Mouse (Mus musculus): ENCODE results near the gene Arhgef2. TPM values are rescaled to one million over a fixed set of nuclear protein-coding genes. Genes with fewer than 3 reads are reported as not detected.
A peak's percentile ranks its signal among the peaks of the same experiment; 100 is the strongest.

Arhgef2 gene
- polyA plus RNA-seq, 1 experiment from 2014 or later, result 170 TPM

- ATAC-seq, result no peak
- H3K9me3 ChIP-seq (ENCODE audit: low read length), result no peaks in the 10 kb centered on the region
- H3K27me3 ChIP-seq (replicated peaks; ENCODE audit: insufficient read depth, low read length), result no peaks in the 10 kb centered on the region
- no peak overlapping the region for H3K27ac ChIP-seq (ENCODE audit: low read length)
- no peak for DNase-seq (ENCODE audit: low spot score)
- no peaks in the 10 kb centered on the region for H3K4me1 ChIP-seq (ENCODE audit: insufficient read depth, low read depth, low read length)
- no peak overlapping the region for H3K9ac ChIP-seq (replicated peaks; ENCODE audit: low read depth)
- TF ChIP-seq CTCF (IDR thresholded peaks at IDR 0.05), result no peak
- TF ChIP-seq EP300 (IDR thresholded peaks at IDR 0.05), result no peak
- no peak overlapping the region for H3K4me2 ChIP-seq (replicated peaks; ENCODE audit: low read depth, low read length)
- 94% methylated on average over 12 of the region's 12 CpGs for WGBS
- H3K4me3 ChIP-seq (ENCODE audit: low read depth, low read length), result no peak overlapping the region
- H3K36me3 ChIP-seq (ENCODE audit: insufficient read depth, low read length), result peaks cover 76% of the 10 kb centered on the region
These were observed 33.5 kb downstream of the Arhgef2 start for GRCm38 (mm10) chr3:88639239-88639638.

GRCm38 (mm10) chr3:88640676-88641075 lies 34.9 kb downstream of the Arhgef2 start:
- H3K27ac ChIP-seq (ENCODE audit: low read length), result no peak overlapping the region
- no peak overlapping the region for H3K9ac ChIP-seq (replicated peaks; ENCODE audit: low read depth)
- TF ChIP-seq EP300 (IDR thresholded peaks at IDR 0.05), result no peak
- TF ChIP-seq CTCF (IDR thresholded peaks at IDR 0.05), result peak; percentile 84
- WGBS, result 70% methylated on average over 1 of the region's 1 CpGs
- no peak overlapping the region for H3K4me2 ChIP-seq (replicated peaks; ENCODE audit: low read depth, low read length)
- ATAC-seq (peak; percentile 63), DNase-seq (ENCODE audit: low spot score) (peak; percentile 68)
- no peak overlapping the region for H3K4me3 ChIP-seq (ENCODE audit: low read depth, low read length)
- H3K27me3 ChIP-seq (replicated peaks; ENCODE audit: insufficient read depth, low read length), result no peaks in the 10 kb centered on the region
- peaks cover 72% of the 10 kb centered on the region for H3K36me3 ChIP-seq (ENCODE audit: insufficient read depth, low read length)
- H3K4me1 ChIP-seq (ENCODE audit: insufficient read depth, low read depth, low read length), result no peaks in the 10 kb centered on the region
- H3K9me3 ChIP-seq (ENCODE audit: low read length), result no peaks in the 10 kb centered on the region

GRCm38 (mm10) chr3:88643078-88643477 lies 37.3 kb downstream of the Arhgef2 start:
- Histone ChIP-seq H3K9me3 (ENCODE audit: low read length) (no peaks in the 10 kb centered on the region), H3K27me3 (replicated peaks; ENCODE audit: insufficient read depth, low read length) (no peaks in the 10 kb centered on the region), H3K4me2 (replicated peaks; ENCODE audit: low read depth, low read length) (no peak overlapping the region), H3K4me1 (ENCODE audit: insufficient read depth, low read depth, low read length) (no peaks in the 10 kb centered on the region), H3K27ac (ENCODE audit: low read length) (no peak overlapping the region), H3K9ac (replicated peaks; ENCODE audit: low read depth) (no peak overlapping the region), H3K4me3 (ENCODE audit: low read depth, low read length) (no peak overlapping the region), H3K36me3 (ENCODE audit: insufficient read depth, low read length) (peaks cover 73% of the 10 kb centered on the region)
- no peak for TF ChIP-seq CTCF (IDR thresholded peaks at IDR 0.05)
- no peak for TF ChIP-seq EP300 (IDR thresholded peaks at IDR 0.05)
- DNase-seq (ENCODE audit: low spot score) (no peak), ATAC-seq (no peak)
- WGBS, result 82% methylated on average over 5 of the region's 5 CpGs

- TF ChIP-seq CTCF (IDR thresholded peaks at IDR 0.05), result no peak
- TF ChIP-seq EP300 (IDR thresholded peaks at IDR 0.05), result no peak
- Histone ChIP-seq H3K4me3 (ENCODE audit: low read depth, low read length) (no peak overlapping the region), H3K27ac (ENCODE audit: low read length) (no peak overlapping the region), H3K4me1 (ENCODE audit: insufficient read depth, low read depth, low read length) (no peaks in the 10 kb centered on the region), H3K9ac (replicated peaks; ENCODE audit: low read depth) (no peak overlapping the region), H3K36me3 (ENCODE audit: insufficient read depth, low read length) (peaks cover 63% of the 10 kb centered on the region), H3K9me3 (ENCODE audit: low read length) (no peaks in the 10 kb centered on the region), H3K27me3 (replicated peaks; ENCODE audit: insufficient read depth, low read length) (no peaks in the 10 kb centered on the region), H3K4me2 (replicated peaks; ENCODE audit: low read depth, low read length) (no peak overlapping the region)
- 88% methylated on average over 12 of the region's 12 CpGs for WGBS
- no peak for DNase-seq (ENCODE audit: low spot score)
- no peak for ATAC-seq
These were observed 40.2 kb downstream of the Arhgef2 start for GRCm38 (mm10) chr3:88645937-88646336.

- no peak for DNase-seq (ENCODE audit: low spot score)
- WGBS, result 64% methylated on average over 6 of the region's 6 CpGs
- H3K36me3 ChIP-seq (ENCODE audit: insufficient read depth, low read length), result peaks cover 59% of the 10 kb centered on the region
- no peak for ATAC-seq
- H3K9ac ChIP-seq (replicated peaks; ENCODE audit: low read depth), result no peak overlapping the region
- H3K27me3 ChIP-seq (replicated peaks; ENCODE audit: insufficient read depth, low read length), result no peaks in the 10 kb centered on the region
- no peaks in the 10 kb centered on the region for H3K4me1 ChIP-seq (ENCODE audit: insufficient read depth, low read depth, low read length)
- no peaks in the 10 kb centered on the region for H3K9me3 ChIP-seq (ENCODE audit: low read length)
- H3K4me3 ChIP-seq (ENCODE audit: low read depth, low read length), result no peak overlapping the region
- H3K27ac ChIP-seq (ENCODE audit: low read length), result no peak overlapping the region
- H3K4me2 ChIP-seq (replicated peaks; ENCODE audit: low read depth, low read length), result no peak overlapping the region
- TF ChIP-seq EP300 (IDR thresholded peaks at IDR 0.05) (no peak), CTCF (IDR thresholded peaks at IDR 0.05) (no peak)
These were observed 40.7 kb downstream of the Arhgef2 start for GRCm38 (mm10) chr3:88646426-88646995.

- 84% methylated on average over 3 of the region's 3 CpGs for WGBS
- no peak for DNase-seq (ENCODE audit: low spot score)
- Histone ChIP-seq H3K36me3 (ENCODE audit: insufficient read depth, low read length) (peaks cover 54% of the 10 kb centered on the region), H3K27ac (ENCODE audit: low read length) (no peak overlapping the region), H3K27me3 (replicated peaks; ENCODE audit: insufficient read depth, low read length) (no peaks in the 10 kb centered on the region), H3K4me2 (replicated peaks; ENCODE audit: low read depth, low read length) (no peak overlapping the region), H3K4me1 (ENCODE audit: insufficient read depth, low read depth, low read length) (no peaks in the 10 kb centered on the region; the same call in 1 of the 2 replicates), H3K9me3 (ENCODE audit: low read length) (no peaks in the 10 kb centered on the region), H3K9ac (replicated peaks; ENCODE audit: low read depth) (no peak overlapping the region), H3K4me3 (ENCODE audit: low read depth, low read length) (no peak overlapping the region)
- TF ChIP-seq CTCF (IDR thresholded peaks at IDR 0.05) (no peak), EP300 (IDR thresholded peaks at IDR 0.05) (no peak)
- ATAC-seq, result no peak
These were observed 41.3 kb downstream of the Arhgef2 start for GRCm38 (mm10) chr3:88647076-88647475.
